In genomic region chr10:70067169-70068115, GRCm38 (mm10) we compare ENCODE assay signal across 12 mouse cellular contexts. TPM values are rescaled to one million over a fixed set of nuclear protein-coding genes. Genes with fewer than 3 reads are reported as not detected.
A peak's percentile ranks its signal among the peaks of the same experiment; 100 is the strongest.
DNase-seq lines count a peak whose midpoint lies in the region; ATAC-seq and TF ChIP-seq lines count a peak whose summit lies in the region.
"Had no signal": no experiment of that assay in that cellular context is flagged by ENCODE, and none has a peak within 500 bp of the region (broad histone marks: within the 10 kb centered on the region; RNA-seq: fewer than 3 reads in every experiment).

No protein-coding gene starts in this region.

- H3K4me1 ChIP-seq in forebrain, postnatal 0 days (ENCODE audit: insufficient read depth), result no peaks in the 10 kb centered on the region
- H3K4me1 ChIP-seq in forebrain, embryonic 16.5 days (replicated peaks; ENCODE audit: control insufficient read depth, insufficient read depth, low read length), result peaks cover 6% of the 10 kb centered on the region
- H3K4me1 ChIP-seq in midbrain, embryonic 15.5 days, result peaks cover 7% of the 10 kb centered on the region; the same call in 1 of the 2 replicates
- H3K4me1 ChIP-seq in midbrain, embryonic 13.5 days (replicated peaks), result peaks cover 8% of the 10 kb centered on the region
- H3K4me1 ChIP-seq: heart, embryonic 12.5 days had no signal

- H3K36me3 ChIP-seq in forebrain, postnatal 0 days (ENCODE audit: insufficient read depth), result no peaks in the 10 kb centered on the region
- no peaks in the 10 kb centered on the region for H3K36me3 ChIP-seq in forebrain, embryonic 16.5 days (ENCODE audit: control insufficient read depth, insufficient read depth)
- no peaks in the 10 kb centered on the region for H3K36me3 ChIP-seq in midbrain, embryonic 15.5 days (replicated peaks)
- H3K36me3 ChIP-seq in midbrain, embryonic 13.5 days, result no peaks in the 10 kb centered on the region
- H3K36me3 ChIP-seq: heart, embryonic 12.5 days; limb, embryonic 15.5 days had no signal

- no peak overlapping the region for H3K9ac ChIP-seq in forebrain, postnatal 0 days
- H3K9ac ChIP-seq in forebrain, embryonic 16.5 days (replicated peaks; ENCODE audit: low read depth, low read length), result no peak overlapping the region
- H3K9ac ChIP-seq in midbrain, embryonic 15.5 days, result no peak overlapping the region
- H3K9ac ChIP-seq in midbrain, embryonic 13.5 days (replicated peaks), result no peak overlapping the region
- H3K9ac ChIP-seq: heart, embryonic 12.5 days; limb, embryonic 15.5 days had no signal

- no peak overlapping the region for H3K4me2 ChIP-seq in forebrain, postnatal 0 days (ENCODE audit: low read depth)
- no peak overlapping the region for H3K4me2 ChIP-seq in forebrain, embryonic 16.5 days (ENCODE audit: low read length)
- H3K4me2 ChIP-seq in midbrain, embryonic 15.5 days, result no peak overlapping the region
- H3K4me2 ChIP-seq in midbrain, embryonic 13.5 days (replicated peaks), result no peak overlapping the region
- H3K4me2 ChIP-seq: heart, embryonic 12.5 days; limb, embryonic 15.5 days had no signal

- H3K4me3 ChIP-seq in forebrain, postnatal 0 days (ENCODE audit: low read depth, low read length), result no peak overlapping the region
- H3K4me3 ChIP-seq in forebrain, embryonic 16.5 days (replicated peaks; ENCODE audit: low read length), result no peak overlapping the region
- no peak overlapping the region for H3K4me3 ChIP-seq in midbrain, embryonic 15.5 days
- H3K4me3 ChIP-seq in midbrain, embryonic 13.5 days (replicated peaks), result no peak overlapping the region
- H3K4me3 ChIP-seq: heart, embryonic 12.5 days; limb, embryonic 15.5 days had no signal

- H3K9me3 ChIP-seq in forebrain, postnatal 0 days (ENCODE audit: low read length), result no peaks in the 10 kb centered on the region
- peaks cover 3% of the 10 kb centered on the region; the same call in 1 of the 2 replicates for H3K9me3 ChIP-seq in forebrain, embryonic 16.5 days (ENCODE audit: control insufficient read depth, low read length)
- H3K9me3 ChIP-seq in midbrain, embryonic 15.5 days, result no peaks in the 10 kb centered on the region
- no peaks in the 10 kb centered on the region for H3K9me3 ChIP-seq in midbrain, embryonic 13.5 days
- H3K9me3 ChIP-seq: limb, embryonic 15.5 days had no signal

- H3K27me3 ChIP-seq in forebrain, postnatal 0 days (ENCODE audit: insufficient read depth, low read length), result no peaks in the 10 kb centered on the region
- H3K27me3 ChIP-seq in forebrain, embryonic 16.5 days (replicated peaks; ENCODE audit: control insufficient read depth, insufficient read depth, low read length), result no peaks in the 10 kb centered on the region
- H3K27me3 ChIP-seq in midbrain, embryonic 15.5 days (replicated peaks), result no peaks in the 10 kb centered on the region
- H3K27me3 ChIP-seq in midbrain, embryonic 13.5 days, result no peaks in the 10 kb centered on the region
- H3K27me3 ChIP-seq: heart, embryonic 12.5 days; limb, embryonic 15.5 days had no signal

- DNase-seq in forebrain, postnatal 0 days, result peak; percentile 7
- peak; percentile 21 for DNase-seq in kidney, postnatal 10 days
- DNase-seq in right cerebral cortex, adult 2 months (ENCODE audit: low spot score in 2 of 2), result no peak
- DNase-seq: cerebellum, adult 9-10 months; thymus, adult 18-20 months had no signal

- WGBS in forebrain, postnatal 0 days, result 51% methylated on average over 6 of the region's 6 CpGs
- 60% methylated on average over 6 of the region's 6 CpGs for WGBS in forebrain, embryonic 16.5 days
- WGBS in midbrain, embryonic 15.5 days, result 62% methylated on average over 6 of the region's 6 CpGs
- WGBS in midbrain, embryonic 13.5 days, result 75% methylated on average over 6 of the region's 6 CpGs

- no peak for TF ChIP-seq CTCF in forebrain, postnatal 0 days (IDR thresholded peaks at IDR 0.05; ENCODE audit: low read depth)

- peak; percentile 20; the same call in 1 of the 2 replicates for ATAC-seq in forebrain, postnatal 0 days
- ATAC-seq in forebrain, embryonic 16.5 days, result no peak; the same call in 1 of the 2 replicates
- no peak for ATAC-seq in midbrain, embryonic 15.5 days (replicated peaks)
- ATAC-seq in midbrain, embryonic 13.5 days, result no peak; the same call in 1 of the 2 replicates
- ATAC-seq in megakaryocyte progenitor cell, adult 5-6 weeks (replicated peaks; ENCODE audit: poor library complexity), result no peak
- ATAC-seq: CD4-positive, CD25-positive, alpha-beta regulatory T cell, adult 4 months had no signal

- H3K27ac ChIP-seq in forebrain, postnatal 0 days (ENCODE audit: low read depth, low read length), result no peak overlapping the region
- H3K27ac ChIP-seq in forebrain, embryonic 16.5 days (ENCODE audit: low read length), result no peak overlapping the region
- 0 out of 2 replicates have a peak overlapping the region, but pooled peaks have one; percentile 14 for H3K27ac ChIP-seq in midbrain, embryonic 15.5 days
- H3K27ac ChIP-seq in midbrain, embryonic 13.5 days, result no peak overlapping the region
- H3K27ac ChIP-seq: limb, embryonic 15.5 days had no signal

RNA-seq across cellular contexts. Expression of gene Ccdc6, which starts 29.5 kb away (rescaled TPM):
- 24.4 and 34.2 TPM in 2 replicates for total RNA-seq in forebrain, postnatal 0 days (2014; rRNA removed)
- 16.1 and 20.8 TPM in 2 replicates for polyA plus RNA-seq in forebrain, postnatal 0 days (2015; fragmentation: Nextera tagmentation; extraction: Ambion mirVana)
- 16.1 and 18.1 TPM in 2 replicates for polyA plus RNA-seq in forebrain, embryonic 16.5 days (2015; fragmentation: Nextera tagmentation; extraction: Ambion mirVana)
- 23.3 and 25.3 TPM in 2 replicates for polyA plus RNA-seq in midbrain, embryonic 15.5 days (2015; fragmentation: Nextera tagmentation; extraction: Ambion mirVana)
- polyA plus RNA-seq in midbrain, embryonic 13.5 days (2015; fragmentation: Nextera tagmentation; extraction: Ambion mirVana), result 21.1 and 21.7 TPM in 2 replicates
- 27.7 and 28.2 TPM in 2 replicates for total RNA-seq in megakaryocyte progenitor cell, adult 5-6 weeks (2015)
- total RNA-seq in megakaryocyte progenitor cell, adult 5-6 weeks (2017), result 18.2 and 21.6 TPM in 2 replicates

Comparison
In these comparisons a context has a peak if more than half of its experiments do, and no peak if none do; other contexts are left out.
1. DNase-seq: peak in forebrain, postnatal 0 days (single experiment) and kidney, postnatal 10 days (single experiment); none in right cerebral cortex, adult 2 months (0 of 2).